Mouse (Mus musculus): Measurements from ENCODE around the gene Slc9a9. TPM values are rescaled to one million over a fixed set of nuclear protein-coding genes. Genes with fewer than 3 reads are reported as not detected.

The Slc9a9 gene
- polyA plus RNA-seq, 1 experiment from 2014 or later: 2.3 TPM

DNA sequence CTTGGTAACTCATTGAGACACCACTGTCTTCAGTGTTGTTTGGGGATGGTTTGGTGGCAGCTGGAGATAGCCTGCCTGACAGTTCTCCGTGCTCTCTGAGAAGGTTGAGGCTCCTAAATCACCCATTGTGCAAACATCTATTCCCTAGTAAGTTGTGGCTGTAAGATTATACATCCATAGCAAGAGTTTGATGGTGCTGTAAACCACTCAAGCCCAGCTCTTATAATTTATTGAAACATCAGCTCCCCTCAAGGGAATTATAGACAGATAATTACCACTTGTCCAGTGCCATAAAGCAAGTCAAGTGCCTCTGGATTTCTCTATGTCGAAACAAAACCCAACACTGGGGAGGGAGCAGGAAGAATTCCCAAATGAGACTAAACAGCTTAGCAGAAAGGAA, 78.8 kb downstream of the Slc9a9 start:
- Histone ChIP-seq H3K4me3 (ENCODE audit: low read depth, low read length) (no peak overlapping the region), H3K36me3 (replicated peaks; ENCODE audit: insufficient read depth, low read length) (no peaks in the 10 kb centered on the region), H3K9me3 (ENCODE audit: low read length) (no peaks in the 10 kb centered on the region), H3K27ac (ENCODE audit: low read depth) (no peak overlapping the region), H3K9ac (replicated peaks) (no peak overlapping the region), H3K4me1 (ENCODE audit: insufficient read depth) (no peaks in the 10 kb centered on the region), H3K4me2 (ENCODE audit: low read depth, low read length) (no peak overlapping the region), H3K27me3 (ENCODE audit: insufficient read depth, low read length) (no peaks in the 10 kb centered on the region)
- 84% methylated on average over 2 of the region's 2 CpGs for WGBS (ENCODE audit: insufficient replicate concordance)
- no peak for DNase-seq
- TF ChIP-seq EP300 (IDR thresholded peaks at IDR 0.05; ENCODE audit: low read depth) (no peak), CTCF (IDR thresholded peaks at IDR 0.05; ENCODE audit: low read depth) (no peak)
- ATAC-seq: no peak

DNA sequence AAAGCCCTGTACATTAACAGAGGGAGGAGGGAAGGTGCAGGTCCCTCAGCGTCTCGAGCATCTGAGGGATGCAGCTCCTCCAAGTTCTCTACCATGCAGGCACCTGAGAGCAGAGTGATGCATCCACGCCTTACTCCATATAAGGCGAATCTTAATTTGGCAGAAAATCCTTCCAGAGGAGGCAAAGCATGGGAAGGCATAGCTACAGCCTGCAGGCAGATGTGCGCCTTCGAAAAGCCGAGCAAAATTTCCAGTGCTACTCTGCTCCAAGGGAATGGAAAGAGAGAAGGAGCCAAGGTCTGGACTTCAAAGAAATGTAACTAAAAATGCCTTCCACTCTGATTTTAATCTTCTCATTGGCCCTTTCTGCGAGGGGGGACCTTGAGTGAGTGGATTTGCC, 80.5 kb downstream of the Slc9a9 start:
- WGBS (ENCODE audit: insufficient replicate concordance): 82% methylated on average over 8 of the region's 8 CpGs
- Histone ChIP-seq H3K4me3 (ENCODE audit: low read depth, low read length) (no peak overlapping the region), H3K27me3 (ENCODE audit: insufficient read depth, low read length) (no peaks in the 10 kb centered on the region), H3K4me1 (ENCODE audit: insufficient read depth) (no peaks in the 10 kb centered on the region), H3K27ac (ENCODE audit: low read depth) (no peak overlapping the region), H3K9ac (replicated peaks) (no peak overlapping the region), H3K9me3 (ENCODE audit: low read length) (no peaks in the 10 kb centered on the region), H3K36me3 (replicated peaks; ENCODE audit: insufficient read depth, low read length) (no peaks in the 10 kb centered on the region), H3K4me2 (ENCODE audit: low read depth, low read length) (no peak overlapping the region)
- no peak for TF ChIP-seq EP300 (IDR thresholded peaks at IDR 0.05; ENCODE audit: low read depth)
- no peak for TF ChIP-seq CTCF (IDR thresholded peaks at IDR 0.05; ENCODE audit: low read depth)
- DNase-seq (no peak), ATAC-seq (no peak)

DNA sequence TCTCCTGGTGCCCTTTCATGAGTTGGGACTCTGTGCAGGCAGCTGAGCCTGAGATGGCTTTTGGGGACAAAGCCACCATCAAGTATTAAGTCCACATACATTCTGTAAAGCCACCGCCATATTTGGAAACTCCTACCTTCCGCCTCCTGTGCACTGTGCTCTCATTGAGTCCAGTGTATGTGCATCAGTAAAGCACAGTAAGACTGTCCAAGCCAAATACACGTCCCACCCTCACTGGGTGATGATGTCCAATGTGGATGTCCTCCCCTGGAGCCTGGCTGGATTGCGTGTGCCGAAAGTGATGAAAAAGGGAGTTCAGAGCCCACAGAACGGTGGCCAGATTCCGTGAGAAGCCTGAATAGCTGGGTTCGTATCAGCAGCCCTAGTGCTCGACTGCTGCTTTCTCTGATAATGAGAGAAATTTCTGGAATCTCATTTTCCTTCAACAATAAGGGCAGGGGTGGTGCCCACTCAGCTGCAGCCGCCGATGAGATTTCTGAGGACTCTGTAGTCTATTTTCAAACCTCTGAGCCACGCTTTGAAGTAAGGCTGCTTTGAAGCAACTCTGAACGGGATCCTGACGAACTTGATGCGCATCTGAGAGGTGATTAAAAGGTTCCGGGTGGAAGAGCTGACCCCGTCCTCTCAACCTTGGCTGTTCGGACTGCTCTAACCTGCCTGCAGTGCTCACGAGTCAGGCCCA, 81.4 kb downstream of the Slc9a9 start:
- Histone ChIP-seq H3K9ac (replicated peaks) (no peak overlapping the region), H3K36me3 (replicated peaks; ENCODE audit: insufficient read depth, low read length) (no peaks in the 10 kb centered on the region), H3K4me3 (ENCODE audit: low read depth, low read length) (no peak overlapping the region), H3K4me1 (ENCODE audit: insufficient read depth) (no peaks in the 10 kb centered on the region), H3K4me2 (ENCODE audit: low read depth, low read length) (no peak overlapping the region), H3K9me3 (ENCODE audit: low read length) (no peaks in the 10 kb centered on the region), H3K27me3 (ENCODE audit: insufficient read depth, low read length) (no peaks in the 10 kb centered on the region), H3K27ac (ENCODE audit: low read depth) (no peak overlapping the region)
- WGBS (ENCODE audit: insufficient replicate concordance): 80% methylated on average over 19 of the region's 19 CpGs
- no peak for TF ChIP-seq EP300 (IDR thresholded peaks at IDR 0.05; ENCODE audit: low read depth)
- no peak for TF ChIP-seq CTCF (IDR thresholded peaks at IDR 0.05; ENCODE audit: low read depth)
- DNase-seq: no peak
- ATAC-seq: no peak

DNA sequence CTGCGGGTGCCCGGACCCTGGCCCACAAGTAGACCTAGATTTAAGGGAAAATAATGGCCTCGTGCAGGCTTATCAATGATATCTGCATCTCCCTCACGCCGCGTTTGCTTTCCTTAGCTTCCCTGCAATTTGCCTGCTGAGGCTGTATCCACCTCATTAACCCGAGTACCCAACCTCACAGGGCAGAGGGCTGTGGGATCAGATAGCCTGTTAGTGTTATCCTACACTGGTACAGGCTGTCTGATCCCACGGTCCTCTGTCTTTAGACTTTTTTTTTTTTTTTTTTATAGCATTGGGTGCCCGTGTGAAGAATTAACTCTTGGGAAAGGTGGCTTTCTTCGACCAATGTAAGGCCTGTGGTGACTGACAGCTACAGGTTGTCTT, 81.9 kb downstream of the Slc9a9 start:
- Histone ChIP-seq H3K27ac (ENCODE audit: low read depth) (no peak overlapping the region), H3K27me3 (ENCODE audit: insufficient read depth, low read length) (no peaks in the 10 kb centered on the region), H3K4me1 (ENCODE audit: insufficient read depth) (no peaks in the 10 kb centered on the region), H3K9ac (replicated peaks) (no peak overlapping the region), H3K9me3 (ENCODE audit: low read length) (no peaks in the 10 kb centered on the region), H3K36me3 (replicated peaks; ENCODE audit: insufficient read depth, low read length) (no peaks in the 10 kb centered on the region), H3K4me2 (ENCODE audit: low read depth, low read length) (no peak overlapping the region), H3K4me3 (ENCODE audit: low read depth, low read length) (no peak overlapping the region)
- 73% methylated on average over 10 of the region's 10 CpGs for WGBS (ENCODE audit: insufficient replicate concordance)
- ATAC-seq: no peak
- no peak for TF ChIP-seq CTCF (IDR thresholded peaks at IDR 0.05; ENCODE audit: low read depth)
- no peak for TF ChIP-seq EP300 (IDR thresholded peaks at IDR 0.05; ENCODE audit: low read depth)
- no peak for DNase-seq

DNA sequence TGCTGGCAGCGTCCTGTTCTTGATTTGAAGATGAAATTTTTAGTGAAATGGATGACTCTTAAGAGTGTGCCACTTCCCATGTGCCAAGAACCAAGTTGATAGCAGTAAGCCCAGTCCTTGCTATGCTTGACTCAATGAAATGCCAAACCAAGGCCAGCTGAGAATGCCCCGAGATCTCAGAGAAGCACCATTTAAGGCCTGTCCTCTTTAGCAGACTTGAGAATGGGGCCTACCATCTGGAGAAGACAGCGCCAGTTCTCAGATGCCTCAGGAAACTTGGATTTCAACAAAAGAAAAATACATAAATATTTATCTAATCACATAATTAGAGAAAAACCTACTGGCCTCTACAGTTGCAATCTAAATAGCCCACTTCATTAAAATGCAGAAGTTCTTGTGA, 82.4 kb downstream of the Slc9a9 start:
- H3K4me1 ChIP-seq (ENCODE audit: insufficient read depth): no peaks in the 10 kb centered on the region
- H3K9ac ChIP-seq (replicated peaks): no peak overlapping the region
- H3K27me3 ChIP-seq (ENCODE audit: insufficient read depth, low read length): no peaks in the 10 kb centered on the region
- no peak overlapping the region for H3K4me3 ChIP-seq (ENCODE audit: low read depth, low read length)
- whole genome bisulfite sequencing (ENCODE audit: insufficient replicate concordance): 83% methylated on average over 3 of the region's 3 CpGs
- TF ChIP-seq EP300 (IDR thresholded peaks at IDR 0.05; ENCODE audit: low read depth) (no peak), CTCF (IDR thresholded peaks at IDR 0.05; ENCODE audit: low read depth) (no peak)
- ATAC-seq (no peak), DNase-seq (no peak)
- no peak overlapping the region for H3K4me2 ChIP-seq (ENCODE audit: low read depth, low read length)
- H3K36me3 ChIP-seq (replicated peaks; ENCODE audit: insufficient read depth, low read length): no peaks in the 10 kb centered on the region
- no peak overlapping the region for H3K27ac ChIP-seq (ENCODE audit: low read depth)
- no peaks in the 10 kb centered on the region for H3K9me3 ChIP-seq (ENCODE audit: low read length)

DNA sequence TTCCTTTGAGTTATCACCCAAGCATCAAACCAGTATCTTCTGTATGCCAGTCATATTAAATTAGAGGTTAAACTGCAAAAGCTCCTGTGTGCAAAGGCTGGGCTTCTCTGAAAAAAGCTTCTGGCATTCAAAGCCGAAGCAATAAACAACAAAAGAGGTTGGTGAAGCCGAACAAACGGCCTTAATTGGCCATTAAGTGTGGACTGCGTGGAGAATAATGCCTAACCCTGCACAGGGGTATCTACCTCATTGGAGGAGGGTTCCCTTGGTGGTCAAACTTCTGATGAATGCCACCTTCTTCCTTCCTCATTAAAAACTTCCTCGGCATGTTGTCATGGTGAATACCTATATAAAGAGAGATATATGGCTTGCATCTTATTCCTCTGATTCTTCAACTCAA, 90.2 kb downstream of the Slc9a9 start:
- ATAC-seq (no peak), DNase-seq (no peak)
- WGBS (ENCODE audit: insufficient replicate concordance): 56% methylated on average over 5 of the region's 5 CpGs
- Histone ChIP-seq H3K4me2 (ENCODE audit: low read depth, low read length) (no peak overlapping the region), H3K9ac (replicated peaks) (no peak overlapping the region), H3K9me3 (ENCODE audit: low read length) (no peaks in the 10 kb centered on the region), H3K4me3 (ENCODE audit: low read depth, low read length) (no peak overlapping the region), H3K4me1 (ENCODE audit: insufficient read depth) (no peaks in the 10 kb centered on the region), H3K27ac (ENCODE audit: low read depth) (no peak overlapping the region), H3K36me3 (replicated peaks; ENCODE audit: insufficient read depth, low read length) (no peaks in the 10 kb centered on the region), H3K27me3 (ENCODE audit: insufficient read depth, low read length) (no peaks in the 10 kb centered on the region)
- TF ChIP-seq EP300 (IDR thresholded peaks at IDR 0.05; ENCODE audit: low read depth): no peak
- TF ChIP-seq CTCF (IDR thresholded peaks at IDR 0.05; ENCODE audit: low read depth): no peak
